Mouse (Mus musculus) small intestine, adult 2 months (tissue): ENCODE results near the gene Abca7.
A peak's percentile ranks its signal among the peaks of the same experiment; 100 is the strongest.

Experiments
- CTCF ChIP-seq: fragments of 200-500 bp; IDR thresholded peaks from 2 replicates; pipeline ENCODE4 v1.5.1; 2012; ENCODE audit warnings: low read depth, mild to moderate bottlenecking, control low read depth, inconsistent platforms, low read length, moderate library complexity, mixed read lengths; ENCODE audit not compliant: insufficient replicate concordance, insufficient read length; ENCODE audit errors: extremely low read depth
- POLR2A ChIP-seq: fragments of 200-500 bp; IDR thresholded peaks from 2 replicates; pipeline ENCODE4 v1.6.1; 2012; ENCODE audit warnings: low read depth, mild to moderate bottlenecking, control low read depth, inconsistent platforms, low read length, moderate library complexity

- TF ChIP-seq POLR2A (no peak), CTCF (0 out of 2 replicates have a peak, but pooled peaks have one; percentile 1)
Measured at GRCm38 (mm10) chr10:79983670-79984069, 12.6 kb upstream of the Abca7 start.
